Mouse (Mus musculus) gastrocnemius, postnatal 36 days (tissue): ENCODE measurements at regions not wholly inside any gene's neighbourhood (a gene's known extent, or its start where the extent isn't known, plus 50 kb on each side); places are given as distances from the start of the nearest gene placed in this dataset.
"Not testable (repeated sequence)": the region's sequence is repeated elsewhere in the genome, so short reads cannot be mapped to it uniquely, and the experiment has no call there.

Source experiments
- DNase-seq, 2 experiments: peaks; one replicate each; pipeline ENCODE4 v3.0.0; 2022
- intact Hi-C: fragments of 180-260 bp; cut with DNase I; formaldehyde crosslinking; loops from one replicate; pipeline ENCODE4 v1.15.1; 2025

GRCm38 (mm10) chr15:75326586-75326985 lies 58.4 kb downstream of the Ly6f start:
- intact Hi-C loops, result no loop called here
- peak; percentile 14 for DNase-seq

- intact Hi-C loops, result no loop called here
- no peak for DNase-seq
Observed at GRCm38 (mm10) chr15:75356050-75356735, 88.0 kb downstream of the Ly6f start.

GRCm38 (mm10) chr15:75371618-75372017 lies 103.4 kb downstream of the Ly6f start:
- intact Hi-C loops, result no loop called here

GRCm38 (mm10) chr15:75376391-75377100 lies 108.3 kb downstream of the Ly6f start:
- intact Hi-C loops, result no loop called here
- DNase-seq, result no peak

More at GRCm38 (mm10) chr15:75371618-75372017, 103.4 kb downstream of the Ly6f start:
- DNase-seq, result no peak

- DNase-seq, result no peak
Observed at GRCm38 (mm10) chr15:75378136-75378535, 109.9 kb downstream of the Ly6f start.

GRCm38 (mm10) chr15:75379867-75380266 lies 111.6 kb downstream of the Ly6f start:
- intact Hi-C loops, result no loop called here

More at GRCm38 (mm10) chr15:75378136-75378535, 109.9 kb downstream of the Ly6f start:
- intact Hi-C loops, result no loop called here

GRCm38 (mm10) chr15:75382191-75382950 lies 114.2 kb downstream of the Ly6f start:
- intact Hi-C loops, result no loop called here
- DNase-seq, result no peak

More at GRCm38 (mm10) chr15:75379867-75380266, 111.6 kb downstream of the Ly6f start:
- no peak for DNase-seq

GRCm38 (mm10) chr15:75392924-75393464 lies 124.8 kb downstream of the Ly6f start:
- DNase-seq, intact Hi-C loops: not testable (repeated sequence)

- intact Hi-C loops, result no loop called here
- DNase-seq, result no peak
Observed at GRCm38 (mm10) chr15:75397276-75397675, 129.1 kb downstream of the Ly6f start.
